Mouse (Mus musculus) intestine, embryonic 14.5 days (tissue): ENCODE results near the gene Mttp. TPM values are rescaled to one million over a fixed set of nuclear protein-coding genes. Genes with fewer than 3 reads are reported as not detected.

Experiments used
- ATAC-seq: fragments of 200-750 bp; cut with Nextera tagmentation; replicated peaks from 2 replicates; pipeline ENCODE4 v1.8.0; 2017; ENCODE audit warnings: low read depth, moderate number of reproducible peaks, moderate TSS enrichment, moderate library complexity; ENCODE audit not compliant: low FRiP score, low TSS enrichment
- DNase-seq: peaks from one replicate; pipeline ENCODE4 v3.0.0-alpha.2; 2018; ENCODE audit warnings: low spot score
- H3K27ac ChIP-seq: fragments of 300-500 bp; sonication (generic); 2 replicates; pipeline ENCODE4 v1.5.1; 2014; ENCODE audit warnings: low read depth, mild to moderate bottlenecking, control low read depth
- H3K27me3 ChIP-seq: fragments of 300-500 bp; sonication (generic); replicated peaks from 2 replicates; pipeline ENCODE4 v1.6.1; 2014; ENCODE audit warnings: low read length, control low read depth; ENCODE audit not compliant: control insufficient read depth, insufficient read depth
- H3K36me3 ChIP-seq: fragments of 300-500 bp; sonication (generic); 2 replicates; pipeline ENCODE4 v1.6.1; 2014; ENCODE audit warnings: low read length, control low read depth; ENCODE audit not compliant: control insufficient read depth, insufficient read depth
- H3K4me1 ChIP-seq: fragments of 300-500 bp; sonication (generic); replicated peaks from 2 replicates; pipeline ENCODE4 v1.6.1; 2014; ENCODE audit warnings: low read length, control low read depth, mixed read lengths; ENCODE audit not compliant: control insufficient read depth, insufficient read depth
- H3K4me2 ChIP-seq: fragments of 300-500 bp; sonication (generic); 2 replicates; pipeline ENCODE4 v1.6.1; 2014; ENCODE audit warnings: low read length
- H3K4me3 ChIP-seq: fragments of 300-500 bp; sonication (generic); 2 replicates; pipeline ENCODE4 v1.5.1; 2014; ENCODE audit warnings: low read depth, low read length, control low read depth, mixed read lengths
- H3K9ac ChIP-seq: fragments of 300-500 bp; sonication (generic); 2 replicates; pipeline ENCODE4 v1.6.1; 2014; ENCODE audit warnings: mild to moderate bottlenecking, low read length
- H3K9me3 ChIP-seq: fragments of 300-500 bp; sonication (generic); 2 replicates; pipeline ENCODE4 v1.6.1; 2016; ENCODE audit warnings: low read length, control low read depth; ENCODE audit not compliant: control insufficient read depth
- WGBS: fragments of 180-500 bp; shearing (Covaris S2); extraction: QIAGEN DNeasy Blood & Tissue Kit; methylation state at CpG from one replicate; pipeline ENCODE4 v1.1.7; 2014; 5-methylcytosine and 5-hydroxymethylcytosine counted together
- polyA plus RNA-seq: library from polyadenylated mRNA; unstranded; fragments of >200 nt; fragmentation: Nextera tagmentation; extraction: Ambion mirVana; gene quantifications from 2 replicates; pipeline ENCODE4 v1.2.1, GENCODE M21; 2014

Gene Mttp
- polyA plus RNA-seq, 1 experiment from 2014 or later = 58.6 TPM

DNA sequence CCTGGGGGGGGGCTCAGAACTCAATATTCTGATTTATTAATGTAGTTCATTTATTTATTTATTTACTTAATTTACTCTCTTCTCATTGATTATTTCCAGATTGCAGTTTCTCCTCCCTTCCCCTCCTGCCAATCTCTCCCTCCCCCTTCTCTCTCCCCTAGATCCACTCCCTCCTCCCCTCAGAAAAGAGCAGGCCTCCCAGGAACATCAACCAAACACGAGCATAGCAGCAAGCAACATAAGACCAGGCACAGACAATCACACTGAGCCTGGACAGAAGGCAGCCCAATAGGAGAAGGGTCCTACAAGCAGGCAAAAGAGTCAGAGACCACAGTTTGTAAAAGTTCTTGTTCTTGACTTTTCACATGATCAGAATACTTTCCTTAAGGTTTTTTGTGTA, 73.8 kb downstream of the Mttp start:
- Histone ChIP-seq H3K9me3 (no peaks in the 10 kb centered on the region), H3K4me2 (no peak overlapping the region), H3K27me3 (no peaks in the 10 kb centered on the region), H3K36me3 (no peaks in the 10 kb centered on the region), H3K4me1 (no peaks in the 10 kb centered on the region), H3K27ac (no peak overlapping the region), H3K9ac (no peak overlapping the region), H3K4me3 (no peak overlapping the region)
- ATAC-seq (no peak), DNase-seq (no peak)
- 9% methylated on average over 1 of the region's 1 CpGs for WGBS

DNA sequence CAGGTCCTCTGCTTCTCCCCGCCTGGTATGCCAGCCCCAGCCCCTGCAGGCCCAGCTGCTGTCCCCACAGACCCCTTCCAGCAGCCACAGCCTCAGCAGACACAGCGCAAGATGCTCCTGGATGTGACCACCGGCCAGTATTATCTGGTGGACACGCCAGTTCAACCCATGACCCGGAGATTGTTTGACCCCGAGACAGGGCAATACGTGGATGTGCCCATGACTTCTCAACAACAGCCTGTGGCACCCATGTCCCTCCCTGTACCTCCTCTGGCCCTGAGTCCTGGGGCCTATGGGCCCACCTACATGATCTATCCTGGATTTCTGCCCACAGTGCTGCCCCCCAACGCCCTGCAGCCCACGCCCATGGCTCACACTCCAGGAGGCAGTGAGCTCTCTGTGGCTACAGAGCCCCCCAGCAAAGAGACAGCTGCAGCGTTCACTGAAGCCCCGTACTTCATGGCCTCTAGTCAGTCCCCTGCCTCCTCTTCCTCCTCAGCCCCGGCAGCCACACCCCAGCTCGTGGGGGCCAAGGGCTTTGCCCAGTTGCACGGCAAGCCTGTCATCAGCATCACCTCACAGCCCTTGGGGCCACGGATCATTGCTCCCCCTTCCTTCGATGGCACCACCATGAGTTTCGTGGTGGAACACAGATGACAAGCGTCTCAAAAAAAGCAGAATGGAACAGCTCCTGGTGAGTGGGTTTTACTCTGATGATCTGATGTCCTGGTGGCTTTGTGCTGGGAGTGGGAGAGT, 74.8 kb downstream of the Mttp start:
- H3K27ac ChIP-seq = no peak overlapping the region
- ATAC-seq (no peak; the same call in 1 of the 2 replicates), DNase-seq (no peak)
- H3K4me1 ChIP-seq = peaks cover 4% of the 10 kb centered on the region
- H3K36me3 ChIP-seq = no peaks in the 10 kb centered on the region
- H3K4me2 ChIP-seq = no peak overlapping the region
- no peaks in the 10 kb centered on the region for H3K27me3 ChIP-seq
- WGBS = 87% methylated on average over 18 of the region's 18 CpGs
- H3K4me3 ChIP-seq = no peak overlapping the region
- no peak overlapping the region for H3K9ac ChIP-seq
- H3K9me3 ChIP-seq = no peaks in the 10 kb centered on the region

DNA sequence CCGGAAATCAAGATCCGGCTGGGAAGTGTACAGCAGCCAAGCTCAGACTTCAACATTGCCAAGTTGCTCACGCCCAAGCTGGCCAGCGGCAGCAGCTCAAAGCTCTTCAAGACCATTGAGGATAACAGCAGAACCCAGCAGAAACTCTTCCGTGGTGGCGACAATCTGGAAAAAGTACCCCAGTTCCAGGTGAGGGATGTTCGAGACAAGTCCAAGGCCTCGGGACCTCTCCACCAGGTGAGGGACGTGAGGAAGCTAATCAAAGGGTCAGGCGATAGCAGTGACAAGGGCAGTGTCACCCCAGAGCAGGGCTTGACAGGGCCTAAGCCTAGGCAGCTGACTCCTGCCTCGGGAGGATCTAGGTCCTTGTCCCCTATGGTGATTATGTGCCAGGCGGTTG, 76.7 kb downstream of the Mttp start:
- ATAC-seq (no peak), DNase-seq (no peak)
- H3K27ac ChIP-seq = no peak overlapping the region
- H3K36me3 ChIP-seq = no peaks in the 10 kb centered on the region
- H3K9me3 ChIP-seq = no peaks in the 10 kb centered on the region
- H3K4me2 ChIP-seq = no peak overlapping the region
- no peak overlapping the region for H3K4me3 ChIP-seq
- WGBS = 95% methylated on average over 12 of the region's 12 CpGs
- H3K9ac ChIP-seq = no peak overlapping the region
- no peaks in the 10 kb centered on the region for H3K27me3 ChIP-seq
- H3K4me1 ChIP-seq = peaks cover 9% of the 10 kb centered on the region

DNA sequence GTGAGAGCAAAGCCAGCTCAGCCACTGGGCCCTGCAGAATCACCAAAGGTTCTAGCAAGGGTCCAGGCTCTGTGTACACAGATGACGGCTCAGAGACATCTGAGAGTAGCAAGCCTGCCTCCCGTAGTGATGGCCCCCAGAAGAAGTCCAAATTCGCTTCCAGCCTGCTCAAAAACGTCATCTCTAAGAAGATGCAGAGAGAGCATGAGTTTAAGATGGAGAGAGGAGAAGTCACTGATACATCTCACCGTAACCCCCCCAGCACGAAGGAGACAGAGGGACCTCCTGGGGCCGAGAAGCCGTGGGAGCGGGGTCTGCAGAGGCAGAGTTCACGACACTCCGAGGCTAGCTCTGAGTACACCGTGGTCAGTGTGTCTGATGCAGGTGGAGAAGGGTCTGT, 77.5 kb downstream of the Mttp start, which contains the start of gene Gm5105:
Gene Gm5105 (minus strand): TSS at position 101 of the 400 bp plus-strand sequence.
- 94% methylated on average over 12 of the region's 12 CpGs for WGBS
- Histone ChIP-seq H3K27me3 (no peaks in the 10 kb centered on the region), H3K9me3 (no peaks in the 10 kb centered on the region), H3K4me2 (no peak within 1 kb of the TSS), H3K4me1 (peaks cover 9% of the 10 kb centered on the region), H3K4me3 (no peak within 1 kb of the TSS), H3K9ac (no peak within 1 kb of the TSS), H3K27ac (no peak within 1 kb of the TSS), H3K36me3 (no peaks in the 10 kb centered on the region)
- DNase-seq (no peak), ATAC-seq (no peak)

DNA sequence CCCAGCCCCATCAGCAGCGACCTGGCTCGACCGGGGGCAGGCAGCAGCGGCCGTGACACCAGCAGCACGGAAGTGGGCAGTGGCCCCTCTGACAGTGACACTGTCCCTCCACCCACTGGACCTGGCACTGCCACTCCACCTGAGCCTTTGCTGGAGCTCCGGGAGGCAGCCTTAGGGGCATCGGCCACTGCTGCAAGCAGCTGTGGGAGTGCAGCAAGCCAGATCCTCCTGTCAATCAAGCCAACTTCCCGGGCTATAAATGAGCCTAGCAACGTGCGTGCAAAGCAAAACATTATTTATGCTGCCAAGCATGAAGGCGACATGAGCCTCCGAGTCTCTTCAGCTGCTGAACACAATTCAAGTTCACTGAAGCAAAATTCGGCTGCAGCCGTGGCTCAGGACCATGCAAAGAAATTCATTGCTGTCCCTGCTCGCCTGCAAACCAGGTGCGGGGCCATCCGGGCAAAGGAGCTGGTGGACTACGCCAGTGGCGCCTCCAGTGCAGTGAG, 78.4 kb downstream of the Mttp start:
- Histone ChIP-seq H3K4me1 (peaks cover 9% of the 10 kb centered on the region), H3K9ac (no peak overlapping the region), H3K9me3 (no peaks in the 10 kb centered on the region), H3K4me2 (no peak overlapping the region), H3K27me3 (no peaks in the 10 kb centered on the region), H3K36me3 (no peaks in the 10 kb centered on the region), H3K27ac (no peak overlapping the region), H3K4me3 (no peak overlapping the region)
- no peak for DNase-seq
- no peak for ATAC-seq
- 71% methylated on average over 20 of the region's 20 CpGs for WGBS

GRCm38 (mm10) chr3:138065930-138066329, 78.8 kb downstream of the Mttp start:
- Histone ChIP-seq H3K36me3 (no peaks in the 10 kb centered on the region), H3K4me3 (no peak overlapping the region), H3K4me2 (no peak overlapping the region), H3K27ac (no peak overlapping the region), H3K27me3 (no peaks in the 10 kb centered on the region), H3K9me3 (no peaks in the 10 kb centered on the region), H3K9ac (no peak overlapping the region), H3K4me1 (peaks cover 9% of the 10 kb centered on the region)
- WGBS = 88% methylated on average over 16 of the region's 16 CpGs
- ATAC-seq = no peak
- DNase-seq = no peak

GRCm38 (mm10) chr3:138064732-138065645, 79.8 kb downstream of the Mttp start, which contains the start of gene 1110002E22Rik:
TSS of gene 1110002E22Rik (plus strand) at chr3:138065052.
- no peak for DNase-seq
- ATAC-seq = 0 out of 2 replicates have a peak, but pooled peaks have one; percentile 13
- Histone ChIP-seq H3K9me3 (no peaks in the 10 kb centered on the region), H3K4me2 (no peak within 1 kb of the TSS), H3K27ac (peak within 1 kb of the TSS; percentile 1; the same call in 1 of the 2 replicates), H3K9ac (no peak within 1 kb of the TSS), H3K27me3 (no peaks in the 10 kb centered on the region), H3K4me1 (peaks cover 9% of the 10 kb centered on the region), H3K4me3 (no peak within 1 kb of the TSS), H3K36me3 (no peaks in the 10 kb centered on the region)
- WGBS = 74% methylated on average over 33 of the region's 33 CpGs

GRCm38 (mm10) chr3:138063731-138064329, 80.9 kb downstream of the Mttp start:
- peak overlapping the region; percentile 1; the same call in 1 of the 2 replicates for H3K27ac ChIP-seq
- no peaks in the 10 kb centered on the region for H3K9me3 ChIP-seq
- no peak overlapping the region for H3K9ac ChIP-seq
- WGBS = 48% methylated on average over 14 of the region's 14 CpGs
- ATAC-seq (peak; percentile 51; the same call in 1 of the 2 replicates), DNase-seq (no peak)
- no peak overlapping the region for H3K4me3 ChIP-seq
- H3K36me3 ChIP-seq = no peaks in the 10 kb centered on the region
- peaks cover 9% of the 10 kb centered on the region for H3K4me1 ChIP-seq
- no peaks in the 10 kb centered on the region for H3K27me3 ChIP-seq
- H3K4me2 ChIP-seq = no peak overlapping the region
